Mouse (Mus musculus) fat pad, adult 2 months (tissue): Measurements from ENCODE around the gene Tbc1d2.

Experiments
- DNase-seq: peaks from one replicate; pipeline ENCODE4 v3.0.0-alpha.2; 2011; ENCODE audit warnings: low read depth, low spot score; ENCODE audit errors: extremely low read depth

Gene Tbc1d2

GRCm38 (mm10) chr4:46558672-46559667 is 91.0 kb downstream of the Tbc1d2 start:
- no peak for DNase-seq

- no peak for DNase-seq
Observed at GRCm38 (mm10) chr4:46556933-46557332, 93.1 kb downstream of the Tbc1d2 start.

- peak; percentile 69 for DNase-seq
Observed at GRCm38 (mm10) chr4:46555762-46556161, 94.2 kb downstream of the Tbc1d2 start.
